Mouse (Mus musculus): ENCODE measurements around the gene Acot3.
A peak's percentile ranks its signal among the peaks of the same experiment; 100 is the strongest.
"Not testable (repeated sequence)": the region's sequence is repeated elsewhere in the genome, so short reads cannot be mapped to it uniquely, and the experiment has no call there.

The Acot3 gene

DNA sequence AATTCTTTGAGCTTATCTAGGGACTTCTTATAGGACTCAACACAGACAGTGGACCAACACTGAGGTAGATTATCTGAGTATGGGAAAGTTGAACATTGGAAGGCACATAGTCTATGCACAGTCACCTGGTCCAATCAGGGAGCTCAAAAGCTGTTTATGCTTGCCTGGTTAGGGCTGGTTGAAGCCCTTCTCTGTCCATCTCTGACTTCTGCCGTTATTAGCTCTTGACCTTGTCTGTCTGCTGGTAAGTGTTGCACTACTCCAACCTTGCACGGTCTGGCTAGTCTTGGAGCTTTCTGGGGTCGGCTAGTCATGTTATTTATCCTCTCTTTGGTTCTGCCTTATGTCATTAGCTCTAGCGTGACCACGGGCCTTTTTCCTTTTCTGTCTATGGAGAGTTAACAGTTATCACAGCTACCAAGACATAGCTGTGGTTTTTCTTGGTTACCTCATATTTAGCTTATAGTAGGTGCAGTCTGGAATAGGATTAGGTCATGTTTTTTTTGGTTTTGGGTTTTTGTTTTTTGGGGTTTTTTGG, at the start of gene Acot3:
Gene Acot3 (plus strand): TSS at position 208 of the 538 bp plus-strand sequence.
- DNase-seq (ENCODE audit: low spot score in 2 of 2), result no peak

GRCm38 (mm10) chr12:84003866-84004265, 48.1 kb upstream of the Acot3 start:
- DNase-seq (ENCODE audit: low spot score in 2 of 2), result no peak

DNA sequence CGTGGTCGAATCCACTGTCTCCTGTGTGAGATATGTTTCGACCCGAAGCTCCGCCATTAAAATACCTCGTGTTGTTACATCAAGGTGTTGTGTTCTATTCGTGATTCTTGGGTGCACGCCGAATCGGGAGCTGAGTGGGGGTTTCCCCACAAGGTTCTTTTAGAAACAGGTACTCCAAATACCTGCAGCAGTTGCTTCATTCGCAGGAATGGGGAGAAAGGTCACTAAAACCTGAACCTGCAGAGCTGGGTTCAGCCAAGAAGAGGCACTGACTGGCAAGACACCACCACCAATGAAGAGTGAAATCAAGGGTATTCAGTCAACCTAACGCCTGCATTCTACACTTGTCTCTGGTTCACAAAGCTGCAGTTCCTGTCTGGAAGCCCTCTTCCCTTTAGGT, 43.7 kb upstream of the Acot3 start:
- no peak for DNase-seq (ENCODE audit: low spot score in 2 of 2)

GRCm38 (mm10) chr12:84008729-84009128, 43.2 kb upstream of the Acot3 start:
- DNase-seq (ENCODE audit: low spot score in 2 of 2), result no peak

DNA sequence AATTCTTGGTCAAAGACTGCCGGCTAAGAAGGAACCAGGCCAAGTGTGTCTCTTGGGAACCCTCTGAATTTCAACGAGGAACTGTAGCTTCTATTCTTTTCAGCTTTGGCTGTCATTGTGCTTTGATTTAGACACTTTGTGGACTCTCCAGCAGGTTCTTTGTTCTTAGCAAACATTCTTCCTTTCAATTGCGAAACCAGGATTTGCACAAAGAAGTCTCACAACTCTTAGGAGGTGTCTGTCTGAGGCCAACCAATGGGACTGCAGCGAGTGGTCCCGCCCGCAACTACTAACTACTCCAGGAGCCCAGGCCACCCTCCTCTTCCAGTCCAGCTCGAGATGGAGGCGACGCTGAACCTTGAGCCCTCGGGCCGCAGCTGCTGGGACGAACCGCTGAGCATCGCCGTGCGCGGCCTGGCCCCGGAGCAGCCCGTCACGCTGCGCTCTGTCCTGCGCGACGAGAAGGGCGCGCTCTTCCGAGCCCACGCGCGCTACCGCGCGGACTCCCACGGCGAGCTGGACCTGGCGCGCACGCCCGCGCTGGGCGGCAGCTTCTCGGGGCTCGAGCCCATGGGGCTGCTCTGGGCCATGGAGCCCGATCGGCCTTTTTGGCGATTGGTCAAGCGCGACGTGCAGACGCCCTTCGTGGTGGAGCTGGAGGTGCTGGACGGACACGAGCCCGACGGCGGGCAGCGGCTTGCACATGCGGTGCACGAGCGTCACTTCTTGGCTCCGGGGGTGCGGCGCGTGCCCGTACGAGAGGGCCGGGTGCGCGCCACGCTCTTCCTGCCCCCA, 42.6 kb upstream of the Acot3 start, which contains the start of gene Acot1:
Gene Acot1 (plus strand): TSS at position 320 of the 795 bp plus-strand sequence.
- peak; percentile 11 to 49 for DNase-seq (ENCODE audit: low spot score in 2 of 2)

DNA sequence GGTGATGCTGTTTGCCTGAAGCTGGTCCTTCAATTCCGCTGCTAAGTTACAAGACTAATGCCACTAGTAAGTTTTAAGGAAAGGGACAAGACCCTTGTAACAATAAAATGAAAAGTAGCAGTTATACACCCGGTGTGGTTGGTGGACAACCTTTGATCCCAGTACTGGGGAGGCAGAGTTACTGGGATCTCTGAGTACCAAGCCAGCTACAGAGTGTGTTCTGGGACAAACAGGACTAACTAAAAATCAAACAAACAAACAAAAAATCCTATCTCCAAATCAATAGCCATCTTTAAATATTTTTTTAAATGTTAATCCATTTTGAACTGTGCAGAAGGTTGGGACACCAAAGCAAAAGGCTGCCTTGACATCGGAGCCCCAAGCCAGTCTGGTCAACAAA, 41.7 kb upstream of the Acot3 start:
- DNase-seq (ENCODE audit: low spot score in 2 of 2), result no peak

DNA sequence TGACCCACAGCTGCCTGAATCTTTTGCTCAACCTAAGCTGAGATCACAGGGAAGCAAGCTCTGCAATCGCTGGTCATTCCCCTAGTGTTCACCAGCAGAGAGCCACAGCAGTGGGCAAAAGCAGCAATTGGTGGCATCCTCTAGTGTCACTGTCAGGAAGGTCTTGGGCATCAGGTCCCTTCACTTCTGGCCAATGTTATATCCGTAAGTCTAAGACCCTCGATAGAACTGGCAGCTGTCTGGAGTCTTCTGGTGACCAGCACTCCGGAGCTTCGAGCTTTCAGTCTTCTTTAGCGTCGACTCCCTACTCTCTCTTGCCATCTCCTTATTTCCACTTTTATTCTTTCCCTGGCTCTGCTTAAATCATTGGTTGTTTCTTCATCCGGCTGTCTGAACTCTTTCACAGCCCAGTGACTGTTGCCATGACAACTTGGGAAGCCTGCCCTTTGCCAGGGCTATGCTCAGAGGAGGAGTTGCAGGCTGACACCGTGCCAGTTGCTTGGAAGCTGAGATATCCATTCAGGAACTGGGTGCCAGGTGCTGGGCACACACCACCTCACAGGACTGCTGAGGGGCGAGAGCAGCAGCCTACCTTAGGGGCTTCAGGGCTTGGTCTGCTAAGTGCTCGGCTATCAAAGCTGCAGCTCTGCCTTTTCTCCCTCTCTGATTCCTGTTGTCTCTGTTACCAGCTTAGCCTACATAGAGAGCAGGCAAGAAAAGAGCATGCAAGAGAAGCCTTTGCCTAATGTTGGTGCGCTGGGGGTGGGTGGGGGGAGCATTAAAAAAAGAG, 40.5 kb upstream of the Acot3 start:
- no peak for DNase-seq (ENCODE audit: low spot score in 2 of 2)

GRCm38 (mm10) chr12:84013130-84013529, 38.8 kb upstream of the Acot3 start:
- no peak for DNase-seq (ENCODE audit: low spot score in 2 of 2)

DNA sequence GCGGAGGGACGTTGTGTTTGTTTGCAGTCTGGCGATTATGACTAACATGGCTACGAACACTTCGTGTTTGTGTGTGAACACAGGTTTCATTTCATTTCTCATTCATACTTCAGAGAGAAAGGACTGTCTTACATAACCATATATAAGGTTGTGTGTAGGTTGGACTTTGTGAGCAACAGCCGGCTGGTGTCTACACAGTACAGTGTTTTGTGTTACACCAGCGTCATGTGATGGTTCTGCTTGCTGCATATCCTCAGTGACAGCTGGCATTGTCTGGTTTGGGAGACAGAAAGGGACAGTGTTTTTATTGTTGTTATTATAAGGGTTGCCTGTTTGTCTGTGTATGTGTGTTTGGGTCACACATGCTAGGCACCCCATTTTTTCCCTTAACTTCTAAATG, 38.2 kb upstream of the Acot3 start:
- no peak for DNase-seq (ENCODE audit: low spot score in 2 of 2)

- DNase-seq (ENCODE audit: low spot score in 2 of 2), result not testable (repeated sequence)
These were observed 31.4 kb upstream of the Acot3 start for GRCm38 (mm10) chr12:84020528-84020927.

DNA sequence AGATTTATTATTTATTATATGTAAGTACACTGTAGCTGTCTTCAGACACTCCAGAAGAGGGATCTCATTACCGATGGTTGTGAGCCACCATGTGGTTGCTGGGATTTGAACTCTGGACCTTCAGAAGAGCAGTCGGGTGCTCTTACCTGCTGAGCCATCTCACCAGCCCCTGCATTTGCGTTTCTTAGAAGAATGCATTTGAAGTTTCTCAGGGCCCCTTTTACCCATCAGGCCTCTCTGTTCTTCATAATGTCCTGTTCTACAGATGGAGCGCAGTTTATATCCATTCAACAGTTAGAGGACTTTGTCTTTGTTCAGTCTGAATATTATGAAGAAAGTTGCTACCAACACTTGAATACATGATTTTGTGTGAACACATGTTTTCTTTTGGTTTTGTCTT, 29.7 kb upstream of the Acot3 start:
- DNase-seq (ENCODE audit: low spot score in 2 of 2), result not testable (repeated sequence)

DNA sequence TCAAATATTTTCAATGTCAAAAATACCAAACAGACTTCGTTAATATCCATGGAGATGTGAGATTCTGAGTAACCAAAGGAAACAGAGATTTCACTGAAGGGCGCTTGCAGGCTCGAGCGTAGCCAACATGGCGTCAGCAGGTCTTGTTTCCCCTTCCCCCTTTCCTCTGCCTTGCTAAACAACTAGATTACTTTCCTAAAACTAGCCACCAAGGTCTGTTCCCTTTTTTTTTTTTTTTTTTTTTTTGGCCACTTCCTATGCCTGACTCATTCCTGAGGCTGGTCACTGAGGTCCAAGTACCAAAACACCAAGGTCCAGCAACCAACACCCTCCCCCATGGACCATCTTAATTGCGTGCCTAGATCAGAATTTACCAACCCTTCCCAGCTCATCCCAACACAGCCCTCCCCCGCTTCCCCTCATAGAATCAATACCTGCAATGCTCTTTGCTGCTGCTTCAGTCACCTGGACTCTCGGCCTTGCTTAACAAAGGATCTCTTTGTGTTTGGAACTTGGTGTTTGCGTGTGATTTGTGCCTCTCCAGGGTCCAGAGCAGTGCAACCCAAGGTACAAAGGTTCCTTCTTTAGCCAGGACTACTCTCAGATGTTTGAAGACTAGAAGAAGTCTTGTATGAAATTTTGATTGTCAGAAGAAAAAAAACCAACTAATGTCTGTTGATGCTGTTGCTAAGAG, 28.7 kb upstream of the Acot3 start:
- no peak for DNase-seq (ENCODE audit: low spot score in 2 of 2)

DNA sequence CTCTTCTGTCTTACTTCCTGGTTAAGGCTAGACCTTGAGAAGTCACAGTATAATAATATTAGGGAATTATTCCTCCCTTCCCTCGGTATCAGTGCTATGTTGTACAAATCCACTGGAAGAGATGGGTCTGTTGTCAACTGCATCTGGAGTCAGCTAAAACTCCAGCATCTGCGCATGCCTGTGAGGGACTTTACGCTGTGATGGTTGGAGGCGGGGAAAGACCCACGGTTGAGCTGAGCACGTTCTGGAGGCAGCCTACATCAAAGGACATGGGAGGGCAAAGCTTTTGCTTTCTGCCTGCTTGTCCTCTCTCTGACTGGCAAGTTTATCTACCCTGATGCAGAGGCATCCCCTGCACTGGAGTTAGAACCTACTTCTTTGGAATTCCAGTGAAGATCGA, 26.1 kb upstream of the Acot3 start:
- no peak for DNase-seq (ENCODE audit: low spot score in 2 of 2)

DNA sequence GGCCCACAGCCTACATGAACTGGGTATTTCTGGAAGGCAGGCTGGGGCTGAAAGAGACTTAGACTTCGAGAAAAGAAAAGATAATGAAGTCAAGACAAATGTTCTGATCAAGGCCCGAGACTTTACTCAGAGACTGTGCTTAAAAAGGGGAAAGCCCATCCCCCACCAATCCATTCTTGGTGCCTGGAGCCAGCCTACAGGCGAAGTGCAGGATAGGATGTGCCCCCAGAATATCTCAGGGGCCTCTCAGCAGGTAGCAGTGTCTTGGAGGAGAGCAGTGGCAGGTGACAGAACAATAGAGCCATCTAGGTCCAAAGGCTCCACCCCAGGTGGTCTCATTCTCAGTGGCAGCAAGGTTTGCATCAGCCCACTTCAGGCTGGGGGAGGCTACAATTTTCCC, 23.6 kb upstream of the Acot3 start:
- DNase-seq (ENCODE audit: low spot score in 2 of 2), result not testable (repeated sequence)

DNA sequence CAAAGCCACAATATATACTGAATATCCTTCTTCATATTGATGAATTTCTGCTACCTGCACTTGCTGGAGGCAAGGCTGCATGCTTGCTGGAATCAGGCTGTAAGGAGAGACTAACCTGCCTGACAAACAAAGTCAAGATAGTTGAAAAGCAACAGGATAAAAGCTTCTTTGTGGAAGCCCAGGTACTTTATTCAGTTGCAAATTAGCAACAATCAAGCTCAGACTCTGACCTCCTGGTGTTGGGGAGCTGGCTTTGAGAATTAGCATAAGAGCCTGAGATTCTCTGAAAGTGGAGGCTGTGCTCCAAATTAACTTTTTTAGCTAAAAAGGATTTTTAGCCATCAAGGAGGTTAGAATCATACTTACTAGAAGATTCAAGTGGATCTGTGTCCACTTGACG, 22.9 kb upstream of the Acot3 start:
- DNase-seq (ENCODE audit: low spot score in 2 of 2), result not testable (repeated sequence)

DNA sequence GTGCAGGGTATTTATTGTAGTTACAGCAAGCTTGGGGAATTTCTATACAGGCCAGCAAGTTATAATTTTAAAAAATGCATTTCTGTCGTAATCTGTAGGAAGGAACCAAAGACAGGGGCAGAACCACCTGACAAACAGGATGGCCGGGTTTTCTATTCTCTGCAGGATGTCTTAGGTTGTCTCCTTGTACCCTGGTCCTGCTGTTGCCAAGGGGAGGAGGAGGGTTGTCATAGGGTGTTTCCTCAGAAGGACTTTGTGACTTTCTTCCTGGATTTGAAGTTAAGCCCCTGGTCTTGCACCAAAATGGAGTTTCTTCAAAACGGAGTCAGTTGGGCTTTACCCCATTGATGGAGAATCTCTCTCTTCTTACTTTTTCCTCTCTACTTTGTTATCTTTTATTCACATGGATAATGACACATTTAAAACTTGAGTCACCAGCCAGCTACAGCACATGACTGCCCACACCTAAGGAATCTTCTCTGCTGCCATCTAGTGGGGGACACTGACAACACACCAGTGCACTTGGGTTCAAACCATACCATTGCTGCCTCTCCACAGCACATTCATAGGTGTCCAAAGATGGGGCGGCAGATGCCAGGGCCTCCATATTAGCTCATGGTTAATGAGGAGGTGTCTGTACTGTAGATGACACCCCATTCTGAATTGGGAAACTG, 21.1 kb upstream of the Acot3 start:
- DNase-seq (ENCODE audit: low spot score in 2 of 2), result peak; percentile 43 to 81

DNA sequence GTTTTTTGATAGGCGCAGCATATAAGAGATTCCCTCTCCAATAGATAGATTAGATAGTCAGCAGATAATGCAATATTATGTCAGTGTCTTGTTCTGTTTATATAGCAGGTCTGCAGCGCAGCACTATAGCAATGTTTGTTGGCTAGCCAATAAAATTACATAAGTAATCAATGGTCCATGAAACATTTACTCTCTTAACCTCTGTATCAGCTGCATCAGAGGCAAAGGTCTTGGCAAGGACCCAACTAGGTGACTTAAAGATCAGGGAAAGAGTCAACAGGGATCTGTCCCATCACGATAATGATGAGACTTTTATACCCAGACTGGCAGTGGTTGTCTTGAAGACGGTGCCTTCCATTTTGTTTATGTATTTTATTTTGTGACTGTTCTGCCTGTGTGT, 19.1 kb upstream of the Acot3 start:
- DNase-seq (ENCODE audit: low spot score in 2 of 2), result no peak

DNA sequence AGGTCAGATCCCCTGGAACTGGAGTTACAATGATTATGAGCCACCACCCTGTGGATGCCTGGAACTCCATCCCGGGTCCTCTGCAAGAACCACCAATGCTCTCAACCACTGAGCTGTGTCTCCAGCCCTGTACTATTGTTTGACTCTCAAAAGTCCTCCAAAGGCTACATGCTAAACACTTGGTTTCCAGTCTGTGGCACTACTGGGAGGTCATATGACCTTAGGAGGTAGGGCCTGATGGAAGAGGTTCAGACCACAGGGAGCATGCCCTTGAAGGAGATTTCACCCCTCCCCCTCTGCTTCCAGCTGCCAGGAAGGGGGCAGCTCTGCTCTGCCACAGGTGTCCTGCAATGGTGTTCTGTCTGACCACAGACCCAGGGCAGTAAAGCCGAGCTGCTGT, 18.6 kb upstream of the Acot3 start:
- DNase-seq (ENCODE audit: low spot score in 2 of 2), result not testable (repeated sequence)

DNA sequence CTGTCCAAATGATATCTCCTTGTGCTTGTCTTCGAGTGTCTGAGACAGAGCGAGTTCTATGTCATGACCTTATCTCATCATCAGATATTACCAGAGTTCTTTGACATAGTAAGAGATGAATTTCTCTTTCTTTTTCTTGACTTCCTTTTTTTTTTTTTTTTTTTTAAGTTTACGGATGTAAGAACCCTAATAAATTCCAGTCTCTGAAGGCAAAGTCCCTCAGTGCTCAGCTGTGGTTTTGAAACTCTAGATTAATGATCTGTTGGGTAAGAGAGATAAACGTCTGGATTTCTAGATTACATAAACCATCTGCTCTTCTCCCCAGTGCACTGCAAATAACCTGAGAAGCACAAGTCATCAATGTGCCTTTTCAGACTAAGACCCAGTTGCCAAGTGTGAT, 17.8 kb upstream of the Acot3 start:
- no peak for DNase-seq (ENCODE audit: low spot score in 2 of 2)

- DNase-seq (ENCODE audit: low spot score in 2 of 2), result not testable (repeated sequence)
These were observed 13.7 kb upstream of the Acot3 start, which contains the start of gene Acot4 for GRCm38 (mm10) chr12:84038241-84038640. Gene Acot4 (plus strand): TSS chr12:84038379.

- peak in 1 of 2 experiments; percentile 5 for DNase-seq (ENCODE audit: low spot score in 2 of 2)
These were observed 13.2 kb upstream of the Acot3 start, which contains the start of gene Gm49366 for GRCm38 (mm10) chr12:84038691-84039111. Gene Gm49366 (plus strand): TSS chr12:84038935.

All from thymus, postnatal 10 days (tissue).